Mouse (Mus musculus): ENCODE results near the gene Epha1.

GRCm38 (mm10) chr6:42309816-42310378, 63.2 kb downstream of the Epha1 start:
- TF ChIP-seq POLR2A (IDR thresholded peaks at IDR 0.05; ENCODE audit: insufficient read depth, low read length), result no peak
- TF ChIP-seq CTCF (IDR thresholded peaks at IDR 0.05; ENCODE audit: low read depth, low read length), result peak; percentile 32
- no peak for TF ChIP-seq EP300 (IDR thresholded peaks at IDR 0.05; ENCODE audit: insufficient read depth, low read depth, low read length)

All from ES-Bruce4 (cell line).